8 mouse cellular contexts compared by ENCODE assay signal in the genomic region with DNA sequence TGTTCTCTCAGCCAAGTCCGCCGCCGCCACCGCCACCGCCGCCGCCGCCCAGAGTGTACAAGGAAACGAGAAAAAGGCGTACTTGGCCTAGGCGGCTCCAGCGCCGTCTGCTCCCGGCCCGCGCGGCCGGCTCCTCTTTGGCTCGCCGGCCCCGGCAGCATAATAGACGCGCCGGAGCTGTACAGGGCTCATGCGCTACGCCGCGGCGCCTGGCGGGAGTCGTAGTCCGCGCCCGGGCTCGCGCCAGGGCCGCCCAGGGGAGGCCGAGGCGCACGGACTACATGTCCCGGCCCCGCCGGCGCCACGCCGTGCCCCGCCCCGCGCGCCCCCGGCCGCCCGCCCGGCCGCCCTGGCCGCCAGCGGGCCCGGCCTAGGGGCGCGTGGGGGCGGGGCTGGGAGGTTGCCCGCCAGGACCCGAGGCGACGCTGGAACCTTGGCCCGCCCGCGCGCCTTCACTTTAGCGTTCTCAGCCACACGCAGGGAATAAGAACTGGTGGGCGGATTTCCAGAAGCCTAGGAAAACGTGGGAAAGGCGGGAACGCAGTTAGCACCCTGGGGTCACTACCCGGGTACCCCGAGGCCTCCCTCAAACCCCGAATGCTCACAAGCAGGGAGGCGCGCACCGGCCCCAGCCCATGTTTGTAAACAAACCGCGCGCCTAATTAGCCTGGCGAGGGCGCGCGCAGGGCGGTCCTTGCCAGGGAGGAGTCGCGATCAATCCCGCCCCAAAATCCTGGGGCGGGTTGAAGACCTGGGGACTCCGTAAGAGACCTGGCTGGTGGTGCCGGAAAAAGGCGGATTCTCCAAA. TPM values are rescaled to one million over a fixed set of nuclear protein-coding genes. Genes with fewer than 3 reads are reported as not detected.
DNase-seq lines count a peak whose midpoint lies in the region; ATAC-seq and TF ChIP-seq lines count a peak whose summit lies in the region.

No protein-coding gene starts in this region.

- in situ Hi-C loops in ES-E14 (cut with MboI; ENCODE audit: low sequenced_read_pairs in 2 of 2, unreplicated experiment in 2 of 2), result no loop called here

- H3K4me1 ChIP-seq in ES-E14 (ENCODE audit: control insufficient read depth in 2 of 2, insufficient read depth in 2 of 2, low read length in 2 of 2, poor library complexity in 1 of 2), result peaks cover 3 to 16% of the 10 kb centered on the region in 2 experiments; a peak in 2 of 4 replicates
- H3K4me1 ChIP-seq in forebrain, embryonic 16.5 days (replicated peaks; ENCODE audit: control insufficient read depth, insufficient read depth, low read length), result peaks cover 43% of the 10 kb centered on the region
- H3K4me1 ChIP-seq in lung, embryonic 14.5 days (ENCODE audit: insufficient read depth), result peaks cover 15% of the 10 kb centered on the region; the same call in 1 of the 2 replicates
- peaks cover 38% of the 10 kb centered on the region for H3K4me1 ChIP-seq in olfactory bulb, adult 2 months (ENCODE audit: control insufficient read depth, insufficient read depth, low read length)
- peaks cover 35% of the 10 kb centered on the region for H3K4me1 ChIP-seq in thymus, adult 2 months (replicated peaks; ENCODE audit: control insufficient read depth, insufficient read depth, low read length)

- H3K4me3 ChIP-seq in ES-E14 (ENCODE audit: insufficient read depth in 1 of 2, low read depth in 1 of 2, low read length in 2 of 2, poor library complexity in 1 of 2, severe bottlenecking in 1 of 2), result peak overlapping the region; percentile 88 to 95
- H3K4me3 ChIP-seq in forebrain, embryonic 16.5 days (replicated peaks; ENCODE audit: low read length), result peak overlapping the region; percentile 99
- peak overlapping the region; percentile 94 for H3K4me3 ChIP-seq in layer of hippocampus, adult 2 months
- H3K4me3 ChIP-seq in lung, embryonic 14.5 days (ENCODE audit: low read depth, low read length), result peak overlapping the region; percentile 97
- peak overlapping the region; percentile 77 for H3K4me3 ChIP-seq in olfactory bulb, adult 2 months (ENCODE audit: insufficient read depth, low read depth, low read length)
- H3K4me3 ChIP-seq in thymus, adult 2 months (ENCODE audit: control insufficient read depth, insufficient read depth, low read length), result peak overlapping the region; percentile 78

- intact Hi-C loops in heart, postnatal 36 days (cut with DNase I), result loop anchor here (2.0 kb wide), 2 partner anchors 29 to 39 kb away; a partner anchor contains a TSS

- peak overlapping the region; percentile 83 for H3K27ac ChIP-seq in ES-E14 (ENCODE audit: insufficient read depth, low read depth, low read length, poor library complexity, severe bottlenecking)
- peak overlapping the region; percentile 95 for H3K27ac ChIP-seq in forebrain, embryonic 16.5 days (ENCODE audit: low read length)
- H3K27ac ChIP-seq in layer of hippocampus, adult 2 months, result peak overlapping the region; percentile 94
- peak overlapping the region; percentile 97 for H3K27ac ChIP-seq in lung, embryonic 14.5 days (ENCODE audit: low read depth)
- peak overlapping the region; percentile 81 for H3K27ac ChIP-seq in olfactory bulb, adult 2 months (ENCODE audit: insufficient read depth, low read depth, low read length)
- H3K27ac ChIP-seq in thymus, adult 2 months (ENCODE audit: control insufficient read depth, insufficient read depth, low read length), result peak overlapping the region; percentile 30; the same call in 1 of the 2 replicates

- H3K4me2 ChIP-seq in forebrain, embryonic 16.5 days (ENCODE audit: low read length), result peak overlapping the region; percentile 83
- H3K4me2 ChIP-seq in lung, embryonic 14.5 days, result peak overlapping the region; percentile 97

- WGBS in forebrain, embryonic 16.5 days, result under 1% methylated on average over 70 of the region's 96 CpGs
- under 1% methylated on average over 82 of the region's 96 CpGs for WGBS in lung, embryonic 14.5 days
- under 1% methylated on average over 86 of the region's 96 CpGs for WGBS in olfactory bulb, adult 2 months
- WGBS in thymus, adult 2 months, result under 1% methylated on average over 96 of the region's 96 CpGs

- peaks cover 16% of the 10 kb centered on the region; the same call in 1 of the 2 replicates for H3K36me3 ChIP-seq in ES-E14 (ENCODE audit: control insufficient read depth, insufficient read depth, low read length, poor library complexity, severe bottlenecking)
- H3K36me3 ChIP-seq in forebrain, embryonic 16.5 days (ENCODE audit: control insufficient read depth, insufficient read depth), result no peaks in the 10 kb centered on the region
- peaks cover 26% of the 10 kb centered on the region for H3K36me3 ChIP-seq in lung, embryonic 14.5 days (ENCODE audit: insufficient read depth)
- H3K36me3 ChIP-seq in thymus, adult 2 months (ENCODE audit: control insufficient read depth, insufficient read depth, low read length), result no peaks in the 10 kb centered on the region

- no peaks in the 10 kb centered on the region for H3K27me3 ChIP-seq in forebrain, embryonic 16.5 days (replicated peaks; ENCODE audit: control insufficient read depth, insufficient read depth, low read length)
- H3K27me3 ChIP-seq in lung, embryonic 14.5 days (ENCODE audit: insufficient read depth, low read length), result no peaks in the 10 kb centered on the region
- H3K27me3 ChIP-seq in thymus, adult 2 months (ENCODE audit: control insufficient read depth, insufficient read depth, low read length), result no peaks in the 10 kb centered on the region

- H3K9me3 ChIP-seq in ES-E14 (ENCODE audit: control insufficient read depth, insufficient read depth, low read depth, low read length), result no peaks in the 10 kb centered on the region
- H3K9me3 ChIP-seq in forebrain, embryonic 16.5 days (ENCODE audit: control insufficient read depth, low read length), result no peaks in the 10 kb centered on the region
- no peaks in the 10 kb centered on the region for H3K9me3 ChIP-seq in lung, embryonic 14.5 days (ENCODE audit: low read depth, low read length)

- peak; percentile 99 for ATAC-seq in forebrain, embryonic 16.5 days
- ATAC-seq in lung, embryonic 14.5 days (ENCODE audit: insufficient read depth), result peak; percentile 99

- peak; percentile 92 for TF ChIP-seq POLR2A in olfactory bulb, adult 2 months (IDR thresholded peaks at IDR 0.05; ENCODE audit: insufficient read depth, low read depth, low read length)
- TF ChIP-seq POLR2A in thymus, adult 2 months (IDR thresholded peaks at IDR 0.05; ENCODE audit: control insufficient read depth, extremely low read depth, insufficient read depth, low read length, poor library complexity), result peak; percentile 95

- peak; percentile 83 for DNase-seq in ES-E14 (ENCODE audit: low read depth, low spot score)
- peak; percentile 96 for DNase-seq in cerebellum, adult 11-12 months
- DNase-seq in heart, postnatal 36 days, result peak; percentile 89 to 90
- peak; percentile 90 to 92 for DNase-seq in layer of hippocampus, adult 2 months (ENCODE audit: low spot score in 2 of 2)
- DNase-seq in lung, embryonic 14.5 days, result peak; percentile 97
- peak; percentile 88 for DNase-seq in thymus, adult 2 months

- TF ChIP-seq CTCF in layer of hippocampus, adult 2 months (conservative IDR thresholded peaks at IDR 0.05), result no peak
- no peak for TF ChIP-seq CTCF in lung, embryonic 14.5 days (IDR thresholded peaks at IDR 0.05; ENCODE audit: low read depth)
- no peak for TF ChIP-seq CTCF in olfactory bulb, adult 2 months (IDR thresholded peaks at IDR 0.05; ENCODE audit: insufficient read depth, low read depth, low read length)
- TF ChIP-seq CTCF in thymus, adult 2 months (IDR thresholded peaks at IDR 0.05; ENCODE audit: borderline replicate concordance, control insufficient read depth, extremely low read depth, insufficient read depth, low read length, poor library complexity), result 0 out of 2 replicates have a peak, but pooled peaks have one; percentile 20

- peak overlapping the region; percentile 91 for H3K9ac ChIP-seq in ES-E14 (ENCODE audit: insufficient read depth, low read depth, low read length, poor library complexity, severe bottlenecking)
- H3K9ac ChIP-seq in forebrain, embryonic 16.5 days (replicated peaks; ENCODE audit: low read depth, low read length), result peak overlapping the region; percentile 95
- peak overlapping the region; percentile 96 for H3K9ac ChIP-seq in lung, embryonic 14.5 days

RNA-seq across cellular contexts. Expression of a gene that starts 31.8 kb away (rescaled TPM):
- 28.4 and 29.3 TPM in 2 replicates for total RNA-seq in ES-E14 (2012; rRNA removed)
- 152 and 153 TPM in 2 replicates for polyA plus RNA-seq in forebrain, embryonic 16.5 days (2015; fragmentation: Nextera tagmentation; extraction: Ambion mirVana)
- total RNA-seq in heart, postnatal 36 days (2021), result 10 to 100 TPM; 33.1 to 33.9 TPM
- total RNA-seq in layer of hippocampus, adult 2 months (2021), result 10 to 100 TPM; 43.6 to 51.8 TPM
- polyA plus RNA-seq in lung, embryonic 14.5 days (2014; fragmentation: Nextera tagmentation; extraction: Ambion mirVana), result 126 and 141 TPM in 2 replicates
- not detected in 2 replicates for polyA plus RNA-seq in olfactory bulb, adult 2 months (2012; ENCODE audit: insufficient read depth, insufficient read length, low replicate concordance, missing spikeins)
- polyA plus RNA-seq in thymus, adult 2 months (2012; rRNA removed), result 53.5 and 74.9 TPM in 2 replicates

RNA-seq across cellular contexts. Expression of a gene that starts 33.6 kb away (rescaled TPM):
- total RNA-seq in ES-E14 (2012; rRNA removed), result 1.6 TPM in 2 replicates
- polyA plus RNA-seq in forebrain, embryonic 16.5 days (2015; fragmentation: Nextera tagmentation; extraction: Ambion mirVana), result 31.6 and 34.3 TPM in 2 replicates
- total RNA-seq in heart, postnatal 36 days (2021), result 1 to 10 TPM; 1.1 to 2.1 TPM
- 10 to 100 TPM; 23.6 to 24.5 TPM for total RNA-seq in layer of hippocampus, adult 2 months (2021)
- polyA plus RNA-seq in lung, embryonic 14.5 days (2014; fragmentation: Nextera tagmentation; extraction: Ambion mirVana), result 7.0 and 8.1 TPM in 2 replicates
- not detected in 2 replicates for polyA plus RNA-seq in olfactory bulb, adult 2 months (2012; ENCODE audit: insufficient read depth, insufficient read length, low replicate concordance, missing spikeins)
- polyA plus RNA-seq in thymus, adult 2 months (2012; rRNA removed), result 1.9 and 2.0 TPM in 2 replicates

RNA-seq across cellular contexts. Expression of a gene that starts 39.3 kb away (rescaled TPM):
- 103 and 106 TPM in 2 replicates for total RNA-seq in ES-E14 (2012; rRNA removed)
- polyA plus RNA-seq in forebrain, embryonic 16.5 days (2015; fragmentation: Nextera tagmentation; extraction: Ambion mirVana), result 51.8 and 56.9 TPM in 2 replicates
- 10 to 100 TPM; 24.4 to 25.6 TPM for total RNA-seq in heart, postnatal 36 days (2021)
- 10 to 100 TPM; 24.8 to 28.9 TPM for total RNA-seq in layer of hippocampus, adult 2 months (2021)
- 63.6 and 71.3 TPM in 2 replicates for polyA plus RNA-seq in lung, embryonic 14.5 days (2014; fragmentation: Nextera tagmentation; extraction: Ambion mirVana)
- polyA plus RNA-seq in olfactory bulb, adult 2 months (2012; ENCODE audit: insufficient read depth, insufficient read length, low replicate concordance, missing spikeins), result not detected in 2 replicates
- 42.9 and 49.5 TPM in 2 replicates for polyA plus RNA-seq in thymus, adult 2 months (2012; rRNA removed)

RNA-seq across cellular contexts. Expression of a gene that starts 48.9 kb away (rescaled TPM):
- total RNA-seq in ES-E14 (2012; rRNA removed), result 17.4 and 21.1 TPM in 2 replicates
- 11.9 and 13.1 TPM in 2 replicates for polyA plus RNA-seq in forebrain, embryonic 16.5 days (2015; fragmentation: Nextera tagmentation; extraction: Ambion mirVana)
- 10 to 100 TPM; 14.0 to 14.4 TPM for total RNA-seq in heart, postnatal 36 days (2021)
- total RNA-seq in layer of hippocampus, adult 2 months (2021), result 10 to 100 TPM; 10.9 to 11.0 TPM
- 8.6 and 8.8 TPM in 2 replicates for polyA plus RNA-seq in lung, embryonic 14.5 days (2014; fragmentation: Nextera tagmentation; extraction: Ambion mirVana)
- polyA plus RNA-seq in olfactory bulb, adult 2 months (2012; ENCODE audit: insufficient read depth, insufficient read length, low replicate concordance, missing spikeins), result not detected in 2 replicates
- 48.0 and 50.4 TPM in 2 replicates for polyA plus RNA-seq in thymus, adult 2 months (2012; rRNA removed)

Comparison
In these comparisons a context has a peak if more than half of its experiments do, and no peak if none do; other contexts are left out.
1. Peak in every context shown above with its lines: DNase-seq, ATAC-seq, H3K4me3 ChIP-seq and H3K27ac ChIP-seq.
2. H3K27ac ChIP-seq: peak in every context shown above with its lines; median percentile 97 in lung, embryonic 14.5 days; 95 in forebrain, embryonic 16.5 days; 94 in layer of hippocampus, adult 2 months; 83 in ES-E14; 81 in olfactory bulb, adult 2 months; 30 in thymus, adult 2 months.